Mouse (Mus musculus) hindbrain, embryonic 16.5 days (tissue): ENCODE measurements around the gene Lrrc2. TPM values are rescaled to one million over a fixed set of nuclear protein-coding genes. Genes with fewer than 3 reads are reported as not detected.

Experiments
- ATAC-seq: fragments of 200-750 bp; cut with Nextera tagmentation; 2 replicates; pipeline ENCODE4 v1.8.0; 2017; ENCODE audit warnings: moderate TSS enrichment, moderate library complexity
- H3K27ac ChIP-seq: fragments of 300-500 bp; sonication (generic); 2 replicates; pipeline ENCODE4 v1.5.1; 2014; ENCODE audit warnings: low read depth, mild to moderate bottlenecking, control low read depth, low read length, moderate library complexity
- H3K27me3 ChIP-seq: fragments of 300-500 bp; sonication (generic); replicated peaks from 2 replicates; pipeline ENCODE4 v1.6.1; 2014; ENCODE audit warnings: low read length; ENCODE audit not compliant: control insufficient read depth, insufficient read depth
- H3K36me3 ChIP-seq: fragments of 300-500 bp; sonication (generic); 2 replicates; pipeline ENCODE4 v1.6.1; 2014; ENCODE audit warnings: mild to moderate bottlenecking, low read length, moderate library complexity, mixed read lengths; ENCODE audit not compliant: control insufficient read depth, insufficient read depth
- H3K4me1 ChIP-seq: fragments of 300-500 bp; sonication (generic); 2 replicates; pipeline ENCODE4 v1.6.1; 2014; ENCODE audit warnings: low read depth, low read length; ENCODE audit not compliant: control insufficient read depth, insufficient read depth
- H3K4me2 ChIP-seq: fragments of 300-500 bp; sonication (generic); 2 replicates; pipeline ENCODE4 v1.6.1; 2014; ENCODE audit warnings: mild to moderate bottlenecking, low read length, control low read depth, moderate library complexity
- H3K4me3 ChIP-seq: fragments of 300-500 bp; sonication (generic); 2 replicates; pipeline ENCODE4 v1.5.1; 2014; ENCODE audit warnings: mild to moderate bottlenecking, low read length, control low read depth, moderate library complexity
- H3K9ac ChIP-seq: fragments of 300-500 bp; sonication (generic); 2 replicates; pipeline ENCODE4 v1.6.1; 2014; ENCODE audit warnings: low read depth, mild to moderate bottlenecking, control low read depth, low read length, moderate library complexity
- H3K9me3 ChIP-seq: fragments of 300-500 bp; sonication (generic); 2 replicates; pipeline ENCODE4 v1.6.1; 2014; ENCODE audit warnings: mild to moderate bottlenecking, low read length, moderate library complexity; ENCODE audit not compliant: control insufficient read depth
- WGBS: fragments of 180-500 bp; shearing (Covaris S2); extraction: QIAGEN DNeasy Blood & Tissue Kit; methylation state at CpG from one replicate; pipeline ENCODE4 v1.1.7; 2014; 5-methylcytosine and 5-hydroxymethylcytosine counted together
- microRNA-seq: library from miRNA; unstranded; fragments of <30 nt; microRNA quantifications from one replicate; pipeline ENCODE4, GENCODE M21; 2017
- polyA plus RNA-seq: library from polyadenylated mRNA; unstranded; fragments of >200 nt; fragmentation: Nextera tagmentation; extraction: Ambion mirVana; gene quantifications from 2 replicates; pipeline ENCODE4 v1.2.1, GENCODE M21; 2015

The Lrrc2 gene
- polyA plus RNA-seq, 1 experiment from 2014 or later, result 1.1 TPM

DNA sequence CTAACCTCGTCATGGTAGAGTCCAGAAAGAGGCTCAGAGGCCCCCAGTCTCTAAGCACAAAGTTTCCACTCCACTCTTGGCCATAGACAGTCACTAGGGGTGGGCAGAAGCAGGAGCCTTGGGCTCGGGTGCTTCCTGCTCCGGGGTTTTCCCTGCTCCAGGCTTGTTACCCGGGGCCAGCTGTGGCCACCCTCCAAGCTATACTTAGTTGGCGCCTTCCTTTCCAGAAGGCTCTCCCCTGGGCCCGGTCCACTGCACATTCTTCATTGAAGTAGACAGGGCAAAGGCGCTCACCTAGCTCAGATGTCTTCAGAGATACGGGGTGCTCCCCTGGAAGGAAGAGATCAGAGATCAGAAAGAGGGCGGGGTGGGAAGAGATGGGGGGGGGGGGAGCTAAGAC lies 60.2 kb downstream of the Lrrc2 start:
- Histone ChIP-seq H3K4me1 (no peaks in the 10 kb centered on the region), H3K4me2 (no peak overlapping the region), H3K9ac (no peak overlapping the region), H3K27ac (no peak overlapping the region), H3K9me3 (no peaks in the 10 kb centered on the region), H3K36me3 (no peaks in the 10 kb centered on the region), H3K27me3 (no peaks in the 10 kb centered on the region), H3K4me3 (no peak overlapping the region)
- no peak for ATAC-seq
- WGBS, result 83% methylated on average over 9 of the region's 9 CpGs

DNA sequence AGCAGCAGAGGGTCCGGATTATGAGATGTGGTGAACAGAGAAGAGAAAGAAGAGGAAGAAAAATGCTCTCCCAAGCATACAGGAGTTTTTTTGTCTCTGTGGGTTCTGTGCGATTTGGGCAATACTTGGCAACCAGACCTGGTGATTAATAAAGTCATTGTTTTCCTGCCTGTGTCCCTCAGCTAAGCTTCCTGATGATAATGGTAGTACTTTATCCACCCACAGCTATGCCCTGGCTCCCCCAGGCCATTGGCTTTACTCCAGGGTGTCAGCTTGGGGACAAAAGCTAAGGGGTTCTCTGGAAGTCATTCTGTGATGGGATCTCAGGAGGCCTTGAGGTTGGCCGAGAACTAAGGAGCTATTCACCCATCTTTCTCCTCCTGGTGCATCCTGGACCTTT lies 60.7 kb downstream of the Lrrc2 start:
- H3K4me1 ChIP-seq, result no peaks in the 10 kb centered on the region
- H3K9me3 ChIP-seq, result no peaks in the 10 kb centered on the region
- no peak overlapping the region for H3K4me3 ChIP-seq
- H3K36me3 ChIP-seq, result no peaks in the 10 kb centered on the region
- no peaks in the 10 kb centered on the region for H3K27me3 ChIP-seq
- ATAC-seq, result no peak
- no peak overlapping the region for H3K27ac ChIP-seq
- WGBS, result 68% methylated on average over 3 of the region's 3 CpGs
- H3K9ac ChIP-seq, result no peak overlapping the region
- no peak overlapping the region for H3K4me2 ChIP-seq

GRCm38 (mm10) chr9:111015658-111016057 lies 64.3 kb downstream of the Lrrc2 start:
- WGBS, result 85% methylated on average over 4 of the region's 4 CpGs
- no peak for ATAC-seq
- no peak overlapping the region for H3K4me2 ChIP-seq

DNA sequence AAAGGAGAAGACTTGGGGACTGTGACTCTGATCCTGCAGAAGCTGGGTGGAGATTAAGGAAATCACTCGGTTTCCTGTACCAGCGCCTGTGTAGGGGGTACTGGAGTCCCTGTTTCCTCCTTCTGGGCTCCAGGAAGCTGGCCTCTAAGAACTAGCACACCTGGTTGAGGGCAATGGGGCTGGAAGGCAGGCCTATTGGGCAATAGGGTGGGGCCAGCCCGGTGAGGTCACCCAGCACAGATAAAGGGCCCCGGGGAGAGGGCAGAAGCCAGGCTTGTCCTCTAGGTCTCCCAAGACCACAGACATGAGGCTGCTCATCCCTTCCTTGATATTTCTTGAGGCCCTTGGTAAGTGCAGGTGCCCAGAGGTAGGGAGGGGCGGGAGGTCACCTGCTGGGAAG lies 67.7 kb downstream of the Lrrc2 start, which contains the start of gene Ltf:
Gene Ltf, plus strand, starts transcription at position 250 of the 400 bp plus-strand sequence.
- no peak within 1 kb of the TSS for H3K27ac ChIP-seq
- no peak within 1 kb of the TSS for H3K9ac ChIP-seq
- H3K4me1 ChIP-seq, result no peaks in the 10 kb centered on the region
- no peak within 1 kb of the TSS for H3K4me2 ChIP-seq
- no peak for ATAC-seq
- no peaks in the 10 kb centered on the region for H3K36me3 ChIP-seq
- WGBS, result 83% methylated on average over 5 of the region's 5 CpGs
- no peaks in the 10 kb centered on the region for H3K27me3 ChIP-seq
- H3K4me3 ChIP-seq, result no peak within 1 kb of the TSS
- H3K9me3 ChIP-seq, result no peaks in the 10 kb centered on the region

More at GRCm38 (mm10) chr9:111015658-111016057, 64.3 kb downstream of the Lrrc2 start:
- Histone ChIP-seq H3K36me3 (no peaks in the 10 kb centered on the region), H3K27ac (no peak overlapping the region), H3K27me3 (no peaks in the 10 kb centered on the region), H3K9ac (no peak overlapping the region), H3K4me1 (no peaks in the 10 kb centered on the region), H3K4me3 (no peak overlapping the region), H3K9me3 (no peaks in the 10 kb centered on the region)

GRCm38 (mm10) chr9:111026791-111027190 lies 75.4 kb downstream of the Lrrc2 start:
- no peaks in the 10 kb centered on the region for H3K36me3 ChIP-seq

More at GRCm38 (mm10) chr9:111026791-111027190, 75.4 kb downstream of the Lrrc2 start:
- WGBS, result 90% methylated on average over 10 of the region's 10 CpGs
- no peaks in the 10 kb centered on the region for H3K4me1 ChIP-seq
- no peaks in the 10 kb centered on the region for H3K9me3 ChIP-seq
- no peak overlapping the region for H3K4me3 ChIP-seq
- no peak for ATAC-seq
- H3K27me3 ChIP-seq, result no peaks in the 10 kb centered on the region
- no peak overlapping the region for H3K9ac ChIP-seq
- H3K27ac ChIP-seq, result no peak overlapping the region
- H3K4me2 ChIP-seq, result no peak overlapping the region

Small RNA genes within 50 kb of the gene (microRNA-seq; reads per million reads assigned to microRNA genes)
- not detected for gene Gm24269

Other genes with a start within 250 kb of the Lrrc2 start
- 1.1 and 2.3 TPM in 2 replicates for gene Myl3, start 209.7 kb upstream of the Lrrc2 start, polyA plus RNA-seq
- 12.3 and 13.6 TPM in 2 replicates for gene Pth1r, start 204.4 kb upstream of the Lrrc2 start, polyA plus RNA-seq
- gene Prss42, start 153.4 kb upstream of the Lrrc2 start, polyA plus RNA-seq, result not detected in 2 replicates
- not detected in 2 replicates for gene Prss44, start 137.6 kb upstream of the Lrrc2 start, polyA plus RNA-seq
- gene Prss43, start 124.9 kb upstream of the Lrrc2 start, polyA plus RNA-seq, result 0.06 TPM in 1 of 2 replicates, not detected in the other
- 0.12 and 0.29 TPM in 2 replicates for gene Prss45, start 117.0 kb upstream of the Lrrc2 start, polyA plus RNA-seq
- not detected in 2 replicates for gene Prss46, start 107.0 kb upstream of the Lrrc2 start, polyA plus RNA-seq
- gene Prss50, start 93.6 kb upstream of the Lrrc2 start, polyA plus RNA-seq, result 0.49 and 0.71 TPM in 2 replicates
- 2.1 and 2.7 TPM in 2 replicates for gene Als2cl, start 71.7 kb upstream of the Lrrc2 start, polyA plus RNA-seq
- 5.2 and 6.2 TPM in 2 replicates for gene Tmie, start 71.4 kb upstream of the Lrrc2 start, polyA plus RNA-seq
- not detected in 2 replicates for gene Fam240a, start 34.7 kb upstream of the Lrrc2 start, polyA plus RNA-seq
- 0.20 and 0.28 TPM in 2 replicates for gene Tdgf1, start 5.4 kb upstream of the Lrrc2 start, polyA plus RNA-seq
- not detected in 2 replicates for gene Rtp3, start 39.0 kb downstream of the Lrrc2 start, polyA plus RNA-seq
- gene Ltf, start 67.7 kb downstream of the Lrrc2 start, polyA plus RNA-seq, result 1.0 and 1.3 TPM in 2 replicates
- 0.86 and 1.2 TPM in 2 replicates for gene Ccrl2, start 106.0 kb downstream of the Lrrc2 start, polyA plus RNA-seq
- 46.5 and 47.1 TPM in 2 replicates for gene Lrrfip2, start 166.0 kb downstream of the Lrrc2 start, polyA plus RNA-seq